Mouse (Mus musculus): ENCODE measurements around the gene Ndufs2. TPM values are rescaled to one million over a fixed set of nuclear protein-coding genes. Genes with fewer than 3 reads are reported as not detected.
"Not testable (repeated sequence)": the region's sequence is repeated elsewhere in the genome, so short reads cannot be mapped to it uniquely, and the experiment has no call there.

Gene Ndufs2
- total RNA-seq, 2 experiments from 2014 or later, result 275 to 286 TPM

GRCm38 (mm10) chr1:171251594-171252324, 571 bp upstream of the Ndufs2 start:
- DNase-seq, result no peak

- DNase-seq, result peak; percentile 49 to 56
These were observed 1.1 kb downstream of the Ndufs2 start, which contains the start of gene Adamts4 for GRCm38 (mm10) chr1:171249913-171250600. Gene Adamts4 (plus strand): TSS chr1:171250421.

GRCm38 (mm10) chr1:171248386-171249226, 2.6 kb downstream of the Ndufs2 start:
- DNase-seq, result no peak

- DNase-seq, result no peak
These were observed 3.3 kb downstream of the Ndufs2 start for GRCm38 (mm10) chr1:171247916-171248315.

GRCm38 (mm10) chr1:171247453-171247841, 3.7 kb downstream of the Ndufs2 start:
- no peak for DNase-seq

- peak; percentile 98 for DNase-seq
These were observed 4.3 kb downstream of the Ndufs2 start for GRCm38 (mm10) chr1:171246709-171247452.

- no peak for DNase-seq
These were observed 5.8 kb downstream of the Ndufs2 start for GRCm38 (mm10) chr1:171245353-171245752.

GRCm38 (mm10) chr1:171241952-171242351, 9.2 kb downstream of the Ndufs2 start:
- DNase-seq, result not testable (repeated sequence)

GRCm38 (mm10) chr1:171240911-171241310, 10.3 kb downstream of the Ndufs2 start:
- DNase-seq, result no peak

- no peak for DNase-seq
These were observed 11.0 kb downstream of the Ndufs2 start for GRCm38 (mm10) chr1:171239992-171240744.

- DNase-seq, result no peak
These were observed 12.7 kb downstream of the Ndufs2 start for GRCm38 (mm10) chr1:171238463-171238862.

- no peak for DNase-seq
These were observed 13.8 kb downstream of the Ndufs2 start for GRCm38 (mm10) chr1:171237438-171237837.

GRCm38 (mm10) chr1:171235791-171236190, 15.4 kb downstream of the Ndufs2 start:
- DNase-seq, result no peak

- DNase-seq, result no peak
These were observed 16.6 kb downstream of the Ndufs2 start for GRCm38 (mm10) chr1:171234538-171234937.

- DNase-seq, result no peak
These were observed 17.1 kb downstream of the Ndufs2 start, which contains the start of gene Fcer1g for GRCm38 (mm10) chr1:171234126-171234525. Gene Fcer1g (minus strand): TSS chr1:171234365.

GRCm38 (mm10) chr1:171232800-171233730, 18.1 kb downstream of the Ndufs2 start:
- DNase-seq, result no peak

- no peak for DNase-seq
These were observed 18.8 kb downstream of the Ndufs2 start for GRCm38 (mm10) chr1:171232348-171232747.

- DNase-seq, result no peak
These were observed 19.3 kb downstream of the Ndufs2 start for GRCm38 (mm10) chr1:171231844-171232243.

- no peak for DNase-seq
These were observed 21.0 kb downstream of the Ndufs2 start for GRCm38 (mm10) chr1:171230215-171230614.

GRCm38 (mm10) chr1:171229750-171230149, 21.4 kb downstream of the Ndufs2 start:
- DNase-seq, result no peak

All from layer of hippocampus, postnatal 36 days (tissue).